Mouse (Mus musculus) CH12.LX (cell line): ENCODE results near the gene Tm6sf2. TPM values are rescaled to one million over a fixed set of nuclear protein-coding genes. Genes with fewer than 3 reads are reported as not detected.

Source experiments
- DNase-seq: peaks from one replicate; pipeline ENCODE4 v3.0.0-alpha.2; 2013; ENCODE audit errors: extremely low read depth
- H3K27ac ChIP-seq: 2 replicates; pipeline ENCODE4 v1.5.1; 2012; ENCODE audit warnings: low read depth, mild to moderate bottlenecking, control low read depth, moderate library complexity; ENCODE audit not compliant: insufficient read depth
- H3K27me3 ChIP-seq: replicated peaks from 2 replicates; pipeline ENCODE3; 2012; ENCODE audit warnings: inconsistent platforms
- H3K36me3 ChIP-seq, 2 experiments: replicated peaks in 1 of 2; 2 replicates each; pipeline versions ENCODE3 to v1.6.1; 2012; ENCODE audit warnings: inconsistent platforms in 1 of 2, low read length in 1 of 2, mild to moderate bottlenecking in 1 of 2, mixed read lengths in 1 of 2, moderate library complexity in 1 of 2; ENCODE audit not compliant: control insufficient read depth in 1 of 2, insufficient read depth in 1 of 2
- H3K4me1 ChIP-seq, 2 experiments: 2 replicates each; pipeline ENCODE4 v1.6.1; 2012; ENCODE audit warnings: inconsistent platforms in 1 of 2, moderate library complexity in 1 of 2; ENCODE audit not compliant: insufficient read depth in 2 of 2, control insufficient read depth in 1 of 2
- H3K4me2 ChIP-seq: 2 replicates; pipeline ENCODE4 v1.6.1; 2012; ENCODE audit warnings: low read depth, mild to moderate bottlenecking, control low read depth; ENCODE audit not compliant: poor library complexity, insufficient read depth, severe bottlenecking
- H3K4me3 ChIP-seq, 3 experiments: fragments of 150-350 bp in 1 of 3; sonication (generic) in 1 of 3; replicated peaks in 1 of 3; 2 replicates each; pipeline versions ENCODE3 to v1.5.1; 2011 to 2012; ENCODE audit warnings: low read depth in 2 of 3, low read length in 2 of 3, mild to moderate bottlenecking in 2 of 3, moderate library complexity in 2 of 3, control low read depth in 1 of 3, improper control_type of control experiment in 1 of 3, inconsistent platforms in 1 of 3, mixed read lengths in 1 of 3; ENCODE audit not compliant: poor library complexity in 1 of 3
- H3K79me2 ChIP-seq: replicated peaks from 2 replicates; pipeline ENCODE4 v1.6.1; 2012; ENCODE audit warnings: mild to moderate bottlenecking, moderate library complexity; ENCODE audit not compliant: control insufficient read depth, poor library complexity, insufficient read depth, severe bottlenecking; ENCODE audit errors: extremely low read depth
- H3K9ac ChIP-seq: 2 replicates; pipeline ENCODE4 v1.6.1; 2012; ENCODE audit warnings: low read depth, mild to moderate bottlenecking, control low read depth, moderate library complexity; ENCODE audit not compliant: insufficient read depth
- H3K9me3 ChIP-seq: replicated peaks from 2 replicates; pipeline ENCODE3; 2012; ENCODE audit warnings: low read length, inconsistent platforms, mixed read lengths
- CTCF ChIP-seq, 2 experiments: IDR thresholded peaks in 1 of 2; conservative IDR thresholded peaks in 1 of 2; 2 replicates each; pipeline ENCODE4 v1.5.1; 2011 to 2012; ENCODE audit warnings: low read depth in 2 of 2, low read length in 2 of 2, improper control_type of control experiment in 1 of 2, inconsistent platforms in 1 of 2, mild to moderate bottlenecking in 1 of 2, moderate library complexity in 1 of 2
- E2F4 ChIP-seq: IDR thresholded peaks from 2 replicates; pipeline ENCODE4 v1.6.1; 2011; ENCODE audit warnings: low read depth, low read length, improper control_type of control experiment; ENCODE audit not compliant: insufficient replicate concordance
- ELF1 ChIP-seq: IDR thresholded peaks from 2 replicates; pipeline ENCODE4 v1.6.1; 2014; ENCODE audit warnings: low read depth, mild to moderate bottlenecking, inconsistent platforms, low read length, improper control_type of control experiment
- EP300 ChIP-seq: IDR thresholded peaks from 2 replicates; pipeline ENCODE4 v1.6.1; 2011; ENCODE audit warnings: low read length, improper control_type of control experiment
- HCFC1 ChIP-seq: IDR thresholded peaks from 2 replicates; pipeline ENCODE4 v1.6.1; 2012; ENCODE audit warnings: low read depth, mild to moderate bottlenecking, inconsistent platforms, low read length, improper control_type of control experiment
- JUN ChIP-seq: IDR thresholded peaks from 2 replicates; pipeline ENCODE4 v1.6.1; 2011; ENCODE audit warnings: low read depth, mild to moderate bottlenecking, low read length, improper control_type of control experiment, moderate library complexity; ENCODE audit not compliant: insufficient read depth
- JUND ChIP-seq: conservative IDR thresholded peaks from 2 replicates; pipeline ENCODE4 v1.6.1; 2011; ENCODE audit warnings: low read depth, low read length, improper control_type of control experiment
- MAFK ChIP-seq: IDR thresholded peaks from 2 replicates; pipeline ENCODE4 v1.6.1; 2011; ENCODE audit warnings: low read length, improper control_type of control experiment; ENCODE audit not compliant: insufficient replicate concordance
- MAZ ChIP-seq: IDR thresholded peaks from 2 replicates; pipeline ENCODE4 v1.6.1; 2012; ENCODE audit warnings: low read depth, mild to moderate bottlenecking, inconsistent platforms, low read length, improper control_type of control experiment, moderate library complexity
- MEF2A ChIP-seq: IDR thresholded peaks from 2 replicates; pipeline ENCODE4 v1.6.1; 2014; ENCODE audit warnings: low read depth, mild to moderate bottlenecking, inconsistent platforms, low read length, improper control_type of control experiment, borderline replicate concordance
- MYC ChIP-seq: IDR thresholded peaks from 2 replicates; pipeline ENCODE4 v1.6.1; 2011; ENCODE audit warnings: low read depth, mild to moderate bottlenecking, improper control_type of control experiment, low read length
- POLR2A ChIP-seq: IDR thresholded peaks from 2 replicates; pipeline ENCODE4 v1.6.1; 2011; ENCODE audit warnings: low read depth, mild to moderate bottlenecking, improper control_type of control experiment, low read length
- POLR2AphosphoS2 ChIP-seq: IDR thresholded peaks from 2 replicates; pipeline ENCODE4 v1.6.1; 2011; ENCODE audit warnings: low read depth, low read length, improper control_type of control experiment
- RAD21 ChIP-seq: IDR thresholded peaks from 2 replicates; pipeline ENCODE4 v1.6.1; 2011; ENCODE audit warnings: low read depth, mild to moderate bottlenecking, low read length, improper control_type of control experiment, moderate library complexity
- RCOR1 ChIP-seq: conservative IDR thresholded peaks from 2 replicates; pipeline ENCODE4 v1.6.1; 2012; ENCODE audit warnings: low read depth, mild to moderate bottlenecking, inconsistent platforms, low read length, improper control_type of control experiment
- SIN3A ChIP-seq: IDR thresholded peaks from 2 replicates; pipeline ENCODE4 v1.6.1; 2012; ENCODE audit warnings: low read length, improper control_type of control experiment, inconsistent platforms
- SMC3 ChIP-seq: IDR thresholded peaks from 2 replicates; pipeline ENCODE4 v1.6.1; 2011; ENCODE audit warnings: low read depth, low read length, improper control_type of control experiment
- TCF12 ChIP-seq: IDR thresholded peaks from 2 replicates; pipeline ENCODE4 v1.6.1; 2014; ENCODE audit warnings: low read depth, mild to moderate bottlenecking, inconsistent platforms, low read length, improper control_type of control experiment
- UBTF ChIP-seq: IDR thresholded peaks from 2 replicates; pipeline ENCODE4 v1.6.1; 2012; ENCODE audit warnings: low read depth, mild to moderate bottlenecking, inconsistent platforms, low read length, improper control_type of control experiment, moderate library complexity
- ZC3H11A ChIP-seq: IDR thresholded peaks from 2 replicates; pipeline ENCODE4 v1.6.1; 2012; ENCODE audit warnings: low read depth, mild to moderate bottlenecking, inconsistent platforms, low read length, improper control_type of control experiment
- ZKSCAN1 ChIP-seq: IDR thresholded peaks from 2 replicates; pipeline ENCODE4 v1.6.1; 2012; ENCODE audit warnings: low read depth, inconsistent platforms, low read length, improper control_type of control experiment, borderline replicate concordance
- dilution Hi-C: fragments of 300-500 bp; cut with MboI; formaldehyde crosslinking; loops from 2 replicates; pipeline ENCODE4 v1.14.3; 2020; ENCODE audit warnings: low sequenced_read_pairs; ENCODE audit not compliant: extremely low pct_unique_long_range_greater_than_20kb, extremely low pct_ligation_motif_present
- in situ Hi-C: fragments of 300-500 bp; cut with MboI; formaldehyde crosslinking; loops from 3 replicates; pipeline ENCODE4 v1.14.3; 2019; ENCODE audit warnings: low sequenced_read_pairs, low pct_ligation_motif_present, low pct_unique_long_range_greater_than_20kb, mixed read lengths
- polyA plus RNA-seq: library from polyadenylated mRNA; unstranded; fragments of >175 nt; gene quantifications from 2 replicates; pipeline ENCODE4 v1.2.1, GENCODE M21; 2012; ENCODE audit warnings: low read depth; ENCODE audit not compliant: insufficient read length
- total RNA-seq, 2 experiments: library from RNA; depleted of rRNA; stranded (reverse); fragments of 300-350 nt in 1 of 2; fragments of >200 nt in 1 of 2; gene quantifications; 2 replicates each; pipeline ENCODE4 v1.2.3; 2012 to 2014

The Tm6sf2 gene
- total and polyA plus RNA-seq, 3 experiments, result 0.40 to 2.6 (median 1.9) TPM

GRCm38 (mm10) chr8:70100241-70100640, 27.5 kb downstream of the Tm6sf2 start:
- Histone ChIP-seq H3K36me3 (peaks cover 2 to 79% of the 10 kb centered on the region in 2 experiments), H3K9me3 (no peaks in the 10 kb centered on the region), H3K27me3 (no peaks in the 10 kb centered on the region), H3K9ac (no peak overlapping the region), H3K27ac (no peak overlapping the region), H3K4me1 (peaks cover 0 to 13% of the 10 kb centered on the region in 2 experiments; a peak in 2 of 4 replicates), H3K4me3 (no peak overlapping the region), H3K4me2 (no peak overlapping the region), H3K79me2 (no peaks in the 10 kb centered on the region)
- DNase-seq, result no peak
- dilution Hi-C loops (no loop called here), in situ Hi-C loops (no loop called here)
- TF ChIP-seq RCOR1, result no peak
- TF ChIP-seq JUN, result no peak
- TF ChIP-seq SIN3A, result no peak
- TF ChIP-seq POLR2AphosphoS2, result no peak
- no peak for TF ChIP-seq SMC3
- TF ChIP-seq ELF1, result no peak
- TF ChIP-seq MAFK, result no peak
- no peak for TF ChIP-seq ZC3H11A
- no peak for TF ChIP-seq EP300
- TF ChIP-seq ZKSCAN1, result no peak
- TF ChIP-seq MAZ, result no peak
- TF ChIP-seq MEF2A, result no peak
- no peak for TF ChIP-seq UBTF
- no peak for TF ChIP-seq E2F4
- no peak for TF ChIP-seq HCFC1
- no peak for TF ChIP-seq POLR2A

- H3K27me3 ChIP-seq, result no peaks in the 10 kb centered on the region
- peak overlapping the region; percentile 25 for H3K4me2 ChIP-seq
- peaks cover 4 to 54% of the 10 kb centered on the region in 2 experiments for H3K4me1 ChIP-seq
- H3K9ac ChIP-seq, result no peak overlapping the region
- in situ Hi-C loops, result no loop called here
- H3K9me3 ChIP-seq, result no peaks in the 10 kb centered on the region
- peak; percentile 72 for DNase-seq
- peaks cover 0 to 64% of the 10 kb centered on the region in 2 experiments for H3K36me3 ChIP-seq
- dilution Hi-C loops, result no loop called here
- no peak overlapping the region for H3K27ac ChIP-seq
- H3K79me2 ChIP-seq, result no peaks in the 10 kb centered on the region
- H3K4me3 ChIP-seq, result no peak overlapping the region
- peak; percentile 37; the same call in 1 of the 2 replicates for TF ChIP-seq ZC3H11A
- TF ChIP-seq SIN3A, result no peak
- peak; percentile 96 for TF ChIP-seq SMC3
- TF ChIP-seq CTCF (conservative IDR thresholded peaks at IDR 0.05 in 1 of 2, IDR thresholded peaks at IDR 0.05 in 1 of 2; ENCODE audit: low read depth in 2 of 2, low read length in 2 of 2), result peak; percentile 62 to 93
- TF ChIP-seq TCF12, result peak; percentile 46; the same call in 1 of the 2 replicates
- TF ChIP-seq RAD21, result peak; percentile 88
- 0 out of 2 replicates have a peak, but pooled peaks have one; percentile 19 for TF ChIP-seq MYC
- TF ChIP-seq MAFK, result peak; percentile 100
- no peak for TF ChIP-seq JUND
- TF ChIP-seq ZKSCAN1, result no peak
Observed at GRCm38 (mm10) chr8:70104506-70104905, 31.8 kb downstream of the Tm6sf2 start.
